Mouse (Mus musculus) CH12.LX (cell line): ENCODE results near the gene Alkal2. TPM values are rescaled to one million over a fixed set of nuclear protein-coding genes. Genes with fewer than 3 reads are reported as not detected.

Source experiments
- DNase-seq: peaks from one replicate; pipeline ENCODE4 v3.0.0-alpha.2; 2013; ENCODE audit errors: extremely low read depth
- H3K27ac ChIP-seq: 2 replicates; pipeline ENCODE4 v1.5.1; 2012; ENCODE audit warnings: low read depth, mild to moderate bottlenecking, control low read depth, moderate library complexity; ENCODE audit not compliant: insufficient read depth
- H3K27me3 ChIP-seq: replicated peaks from 2 replicates; pipeline ENCODE3; 2012; ENCODE audit warnings: inconsistent platforms
- H3K36me3 ChIP-seq, 2 experiments: replicated peaks in 1 of 2; 2 replicates each; pipeline versions ENCODE3 to v1.6.1; 2012; ENCODE audit warnings: inconsistent platforms in 1 of 2, low read length in 1 of 2, mild to moderate bottlenecking in 1 of 2, mixed read lengths in 1 of 2, moderate library complexity in 1 of 2; ENCODE audit not compliant: control insufficient read depth in 1 of 2, insufficient read depth in 1 of 2
- H3K4me1 ChIP-seq, 2 experiments: 2 replicates each; pipeline ENCODE4 v1.6.1; 2012; ENCODE audit warnings: inconsistent platforms in 1 of 2, moderate library complexity in 1 of 2; ENCODE audit not compliant: insufficient read depth in 2 of 2, control insufficient read depth in 1 of 2
- H3K4me2 ChIP-seq: 2 replicates; pipeline ENCODE4 v1.6.1; 2012; ENCODE audit warnings: low read depth, mild to moderate bottlenecking, control low read depth; ENCODE audit not compliant: poor library complexity, insufficient read depth, severe bottlenecking
- H3K4me3 ChIP-seq, 3 experiments: fragments of 150-350 bp in 1 of 3; sonication (generic) in 1 of 3; replicated peaks in 1 of 3; 2 replicates each; pipeline versions ENCODE3 to v1.5.1; 2011 to 2012; ENCODE audit warnings: low read depth in 2 of 3, low read length in 2 of 3, mild to moderate bottlenecking in 2 of 3, moderate library complexity in 2 of 3, control low read depth in 1 of 3, improper control_type of control experiment in 1 of 3, inconsistent platforms in 1 of 3, mixed read lengths in 1 of 3; ENCODE audit not compliant: poor library complexity in 1 of 3
- H3K79me2 ChIP-seq: replicated peaks from 2 replicates; pipeline ENCODE4 v1.6.1; 2012; ENCODE audit warnings: mild to moderate bottlenecking, moderate library complexity; ENCODE audit not compliant: control insufficient read depth, poor library complexity, insufficient read depth, severe bottlenecking; ENCODE audit errors: extremely low read depth
- H3K9ac ChIP-seq: 2 replicates; pipeline ENCODE4 v1.6.1; 2012; ENCODE audit warnings: low read depth, mild to moderate bottlenecking, control low read depth, moderate library complexity; ENCODE audit not compliant: insufficient read depth
- H3K9me3 ChIP-seq: replicated peaks from 2 replicates; pipeline ENCODE3; 2012; ENCODE audit warnings: low read length, inconsistent platforms, mixed read lengths
- CHD1 ChIP-seq: IDR thresholded peaks from 2 replicates; pipeline ENCODE4 v1.6.1; 2012; ENCODE audit warnings: low read depth, low read length, improper control_type of control experiment, inconsistent platforms
- E2F4 ChIP-seq: IDR thresholded peaks from 2 replicates; pipeline ENCODE4 v1.6.1; 2011; ENCODE audit warnings: low read depth, low read length, improper control_type of control experiment; ENCODE audit not compliant: insufficient replicate concordance
- GABPA ChIP-seq: IDR thresholded peaks from 2 replicates; pipeline ENCODE4 v1.6.1; 2012; ENCODE audit warnings: low read depth, low read length, improper control_type of control experiment, inconsistent platforms; ENCODE audit not compliant: insufficient replicate concordance
- HCFC1 ChIP-seq: IDR thresholded peaks from 2 replicates; pipeline ENCODE4 v1.6.1; 2012; ENCODE audit warnings: low read depth, mild to moderate bottlenecking, inconsistent platforms, low read length, improper control_type of control experiment
- MAFK ChIP-seq: IDR thresholded peaks from 2 replicates; pipeline ENCODE4 v1.6.1; 2011; ENCODE audit warnings: low read length, improper control_type of control experiment; ENCODE audit not compliant: insufficient replicate concordance
- MAX ChIP-seq: IDR thresholded peaks from 2 replicates; pipeline ENCODE4 v1.6.1; 2011; ENCODE audit warnings: low read length, improper control_type of control experiment
- MXI1 ChIP-seq: IDR thresholded peaks from 2 replicates; pipeline ENCODE4 v1.6.1; 2011; ENCODE audit warnings: mild to moderate bottlenecking, low read depth, low read length, improper control_type of control experiment
- NELFE ChIP-seq: IDR thresholded peaks from 2 replicates; pipeline ENCODE4 v1.6.1; 2011; ENCODE audit warnings: low read depth, low read length, improper control_type of control experiment
- PAX5 ChIP-seq: IDR thresholded peaks from 2 replicates; pipeline ENCODE4 v1.6.1; 2012; ENCODE audit warnings: low read length, inconsistent platforms, mixed read lengths
- POLR2A ChIP-seq: IDR thresholded peaks from 2 replicates; pipeline ENCODE4 v1.6.1; 2011; ENCODE audit warnings: low read depth, mild to moderate bottlenecking, improper control_type of control experiment, low read length
- RAD21 ChIP-seq: IDR thresholded peaks from 2 replicates; pipeline ENCODE4 v1.6.1; 2011; ENCODE audit warnings: low read depth, mild to moderate bottlenecking, low read length, improper control_type of control experiment, moderate library complexity
- RCOR1 ChIP-seq: conservative IDR thresholded peaks from 2 replicates; pipeline ENCODE4 v1.6.1; 2012; ENCODE audit warnings: low read depth, mild to moderate bottlenecking, inconsistent platforms, low read length, improper control_type of control experiment
- SMC3 ChIP-seq: IDR thresholded peaks from 2 replicates; pipeline ENCODE4 v1.6.1; 2011; ENCODE audit warnings: low read depth, low read length, improper control_type of control experiment
- TCF12 ChIP-seq: IDR thresholded peaks from 2 replicates; pipeline ENCODE4 v1.6.1; 2014; ENCODE audit warnings: low read depth, mild to moderate bottlenecking, inconsistent platforms, low read length, improper control_type of control experiment
- UBTF ChIP-seq: IDR thresholded peaks from 2 replicates; pipeline ENCODE4 v1.6.1; 2012; ENCODE audit warnings: low read depth, mild to moderate bottlenecking, inconsistent platforms, low read length, improper control_type of control experiment, moderate library complexity
- USF1 ChIP-seq: IDR thresholded peaks from 2 replicates; pipeline ENCODE4 v1.6.1; 2014; ENCODE audit warnings: low read depth, mild to moderate bottlenecking, inconsistent platforms, low read length, improper control_type of control experiment
- USF2 ChIP-seq: conservative IDR thresholded peaks from 2 replicates; pipeline ENCODE4 v1.6.1; 2011; ENCODE audit warnings: low read depth, low read length, improper control_type of control experiment
- ZC3H11A ChIP-seq: IDR thresholded peaks from 2 replicates; pipeline ENCODE4 v1.6.1; 2012; ENCODE audit warnings: low read depth, mild to moderate bottlenecking, inconsistent platforms, low read length, improper control_type of control experiment
- ZMIZ1 ChIP-seq: IDR thresholded peaks from 2 replicates; pipeline ENCODE4 v1.6.1; 2012; ENCODE audit warnings: low read depth, mild to moderate bottlenecking, inconsistent platforms, low read length, improper control_type of control experiment
- ZNF384 ChIP-seq: IDR thresholded peaks from 2 replicates; pipeline ENCODE4 v1.6.1; 2012; ENCODE audit warnings: low read depth, low read length, improper control_type of control experiment, inconsistent platforms
- dilution Hi-C: fragments of 300-500 bp; cut with MboI; formaldehyde crosslinking; loops from 2 replicates; pipeline ENCODE4 v1.14.3; 2020; ENCODE audit warnings: low sequenced_read_pairs; ENCODE audit not compliant: extremely low pct_unique_long_range_greater_than_20kb, extremely low pct_ligation_motif_present
- in situ Hi-C: fragments of 300-500 bp; cut with MboI; formaldehyde crosslinking; loops from 3 replicates; pipeline ENCODE4 v1.14.3; 2019; ENCODE audit warnings: low sequenced_read_pairs, low pct_ligation_motif_present, low pct_unique_long_range_greater_than_20kb, mixed read lengths
- polyA plus RNA-seq: library from polyadenylated mRNA; unstranded; fragments of >175 nt; gene quantifications from 2 replicates; pipeline ENCODE4 v1.2.1, GENCODE M21; 2012; ENCODE audit warnings: low read depth; ENCODE audit not compliant: insufficient read length
- total RNA-seq, 2 experiments: library from RNA; depleted of rRNA; stranded (reverse); fragments of 300-350 nt in 1 of 2; fragments of >200 nt in 1 of 2; gene quantifications; 2 replicates each; pipeline ENCODE4 v1.2.3; 2012 to 2014

Gene Alkal2
- total and polyA plus RNA-seq, 3 experiments = not detected

GRCm38 (mm10) chr12:30912840-30913239 lies 28.7 kb downstream of the Alkal2 start:
- TF ChIP-seq ZMIZ1 = no peak
- TF ChIP-seq CHD1 = no peak
- TF ChIP-seq MXI1 = no peak
- no peak for TF ChIP-seq ZC3H11A
- no peak for TF ChIP-seq NELFE
- no peak for TF ChIP-seq RAD21
- no peak for TF ChIP-seq MAX
- TF ChIP-seq E2F4 = no peak
- TF ChIP-seq USF2 = no peak
- no peak for TF ChIP-seq GABPA
- no peak for TF ChIP-seq POLR2A
- no peak for TF ChIP-seq ZNF384
- no peak for TF ChIP-seq UBTF
- no peak for TF ChIP-seq SMC3
- Histone ChIP-seq H3K79me2 (peaks cover 24% of the 10 kb centered on the region), H3K4me3 (no peak overlapping the region), H3K9ac (no peak overlapping the region), H3K4me1 (peaks cover 3 to 30% of the 10 kb centered on the region in 2 experiments; a peak in 3 of 4 replicates), H3K36me3 (peaks cover 0 to 8% of the 10 kb centered on the region in 2 experiments), H3K4me2 (no peak overlapping the region), H3K9me3 (no peaks in the 10 kb centered on the region), H3K27me3 (peaks cover 13% of the 10 kb centered on the region), H3K27ac (no peak overlapping the region)
- in situ Hi-C loops (no loop called here), dilution Hi-C loops (no loop called here)
- DNase-seq = no peak

- Histone ChIP-seq H3K27ac (no peak overlapping the region), H3K4me1 (no peaks in the 10 kb centered on the region), H3K9me3 (no peaks in the 10 kb centered on the region), H3K27me3 (no peaks in the 10 kb centered on the region), H3K36me3 (no peaks in the 10 kb centered on the region), H3K4me2 (no peak overlapping the region), H3K4me3 (no peak overlapping the region), H3K79me2 (no peaks in the 10 kb centered on the region), H3K9ac (no peak overlapping the region)
- TF ChIP-seq SMC3 (no peak), MAFK (no peak), HCFC1 (no peak), USF1 (no peak), RCOR1 (no peak), TCF12 (no peak), PAX5 (no peak), MAX (no peak)
- in situ Hi-C loops = no loop called here
- peak; percentile 43 for DNase-seq
- dilution Hi-C loops = no loop called here
Measured at GRCm38 (mm10) chr12:30922401-30922800, 38.3 kb downstream of the Alkal2 start.
